Mouse (Mus musculus): ENCODE results near the gene Nudc. TPM values are rescaled to one million over a fixed set of nuclear protein-coding genes. Genes with fewer than 3 reads are reported as not detected.

Nudc gene
- 119 and 167 TPM in 2 replicates for polyA plus RNA-seq (2012; rRNA removed)

- peak; percentile 98 for DNase-seq (ENCODE audit: low read depth)
- TF ChIP-seq CTCF (IDR thresholded peaks at IDR 0.05; ENCODE audit: borderline replicate concordance, extremely low read depth, insufficient read depth, insufficient read length) = no peak
- peak; percentile 93 for TF ChIP-seq POLR2A (IDR thresholded peaks at IDR 0.05; ENCODE audit: borderline replicate concordance, extremely low read depth, insufficient read depth, insufficient read length, poor library complexity, severe bottlenecking)
Observed at GRCm38 (mm10) chr4:133545272-133546231, at the start of gene Nudc. Nudc (minus strand) TSS chr4:133545996.

- no peak for DNase-seq (ENCODE audit: low read depth)
- TF ChIP-seq POLR2A (IDR thresholded peaks at IDR 0.05; ENCODE audit: borderline replicate concordance, extremely low read depth, insufficient read depth, insufficient read length, poor library complexity, severe bottlenecking) = no peak
- TF ChIP-seq CTCF (IDR thresholded peaks at IDR 0.05; ENCODE audit: borderline replicate concordance, extremely low read depth, insufficient read depth, insufficient read length) = no peak
Observed at GRCm38 (mm10) chr4:133595538-133595937, 49.7 kb upstream of the Nudc start.

- TF ChIP-seq CTCF (IDR thresholded peaks at IDR 0.05; ENCODE audit: borderline replicate concordance, extremely low read depth, insufficient read depth, insufficient read length) = peak; percentile 93
- no peak for TF ChIP-seq POLR2A (IDR thresholded peaks at IDR 0.05; ENCODE audit: borderline replicate concordance, extremely low read depth, insufficient read depth, insufficient read length, poor library complexity, severe bottlenecking)
- peak; percentile 75 for DNase-seq (ENCODE audit: low read depth)
Observed at GRCm38 (mm10) chr4:133592570-133592969, 46.8 kb upstream of the Nudc start.

- peak; percentile 95 for DNase-seq (ENCODE audit: low read depth)
- TF ChIP-seq CTCF (IDR thresholded peaks at IDR 0.05; ENCODE audit: borderline replicate concordance, extremely low read depth, insufficient read depth, insufficient read length) (no peak), POLR2A (IDR thresholded peaks at IDR 0.05; ENCODE audit: borderline replicate concordance, extremely low read depth, insufficient read depth, insufficient read length, poor library complexity, severe bottlenecking) (peak; percentile 42; the same call in 1 of the 2 replicates)
Observed at GRCm38 (mm10) chr4:133584059-133584951, 38.5 kb upstream of the Nudc start, which contains the start of gene Gpn2. Gpn2 (plus strand) TSS chr4:133584362.

- no peak for TF ChIP-seq POLR2A (IDR thresholded peaks at IDR 0.05; ENCODE audit: borderline replicate concordance, extremely low read depth, insufficient read depth, insufficient read length, poor library complexity, severe bottlenecking)
- no peak for TF ChIP-seq CTCF (IDR thresholded peaks at IDR 0.05; ENCODE audit: borderline replicate concordance, extremely low read depth, insufficient read depth, insufficient read length)
- DNase-seq (ENCODE audit: low read depth) = no peak
Observed at GRCm38 (mm10) chr4:133583690-133584058, 37.9 kb upstream of the Nudc start.

- no peak for TF ChIP-seq CTCF (IDR thresholded peaks at IDR 0.05; ENCODE audit: borderline replicate concordance, extremely low read depth, insufficient read depth, insufficient read length)
- no peak for TF ChIP-seq POLR2A (IDR thresholded peaks at IDR 0.05; ENCODE audit: borderline replicate concordance, extremely low read depth, insufficient read depth, insufficient read length, poor library complexity, severe bottlenecking)
- DNase-seq (ENCODE audit: low read depth) = no peak
Observed at GRCm38 (mm10) chr4:133577983-133578382, 32.2 kb upstream of the Nudc start.

GRCm38 (mm10) chr4:133574843-133575202 is 29.0 kb upstream of the Nudc start:
- TF ChIP-seq POLR2A (IDR thresholded peaks at IDR 0.05; ENCODE audit: borderline replicate concordance, extremely low read depth, insufficient read depth, insufficient read length, poor library complexity, severe bottlenecking) = no peak
- no peak for TF ChIP-seq CTCF (IDR thresholded peaks at IDR 0.05; ENCODE audit: borderline replicate concordance, extremely low read depth, insufficient read depth, insufficient read length)
- no peak for DNase-seq (ENCODE audit: low read depth)

GRCm38 (mm10) chr4:133574070-133574842 is 28.5 kb upstream of the Nudc start, which contains the start of gene Gpatch3:
Gpatch3 (plus strand) TSS chr4:133574745.
- DNase-seq (ENCODE audit: low read depth) = peak; percentile 97
- TF ChIP-seq CTCF (IDR thresholded peaks at IDR 0.05; ENCODE audit: borderline replicate concordance, extremely low read depth, insufficient read depth, insufficient read length) (peak; percentile 19; the same call in 1 of the 2 replicates), POLR2A (IDR thresholded peaks at IDR 0.05; ENCODE audit: borderline replicate concordance, extremely low read depth, insufficient read depth, insufficient read length, poor library complexity, severe bottlenecking) (peak; percentile 47; the same call in 1 of the 2 replicates)

GRCm38 (mm10) chr4:133570066-133570466 is 24.3 kb upstream of the Nudc start:
- DNase-seq (ENCODE audit: low read depth) = no peak
- TF ChIP-seq CTCF (IDR thresholded peaks at IDR 0.05; ENCODE audit: borderline replicate concordance, extremely low read depth, insufficient read depth, insufficient read length) (no peak), POLR2A (IDR thresholded peaks at IDR 0.05; ENCODE audit: borderline replicate concordance, extremely low read depth, insufficient read depth, insufficient read length, poor library complexity, severe bottlenecking) (no peak)

GRCm38 (mm10) chr4:133569291-133570065 is 23.7 kb upstream of the Nudc start:
- no peak for TF ChIP-seq CTCF (IDR thresholded peaks at IDR 0.05; ENCODE audit: borderline replicate concordance, extremely low read depth, insufficient read depth, insufficient read length)
- no peak for TF ChIP-seq POLR2A (IDR thresholded peaks at IDR 0.05; ENCODE audit: borderline replicate concordance, extremely low read depth, insufficient read depth, insufficient read length, poor library complexity, severe bottlenecking)
- no peak for DNase-seq (ENCODE audit: low read depth)
